27 mouse cellular contexts compared by ENCODE assay signal in genomic region chr2:160054411-160054810, GRCm38 (mm10).
"Had no signal": no experiment of that assay in that cellular context is flagged by ENCODE, and none has a peak within 500 bp of the region (broad histone marks: within the 10 kb centered on the region; RNA-seq: fewer than 3 reads in every experiment).

No protein-coding gene starts in this region.

- H3K27me3 ChIP-seq: embryonic facial prominence, embryonic 13.5 days; embryonic facial prominence, embryonic 15.5 days; forebrain, embryonic 13.5 days; forebrain, embryonic 15.5 days had no signal

- H3K4me2 ChIP-seq: embryonic facial prominence, embryonic 12.5 days; embryonic facial prominence, embryonic 13.5 days; embryonic facial prominence, embryonic 15.5 days; forebrain, embryonic 12.5 days; forebrain, embryonic 13.5 days; forebrain, embryonic 15.5 days had no signal

- H3K9ac ChIP-seq: embryonic facial prominence, embryonic 12.5 days; embryonic facial prominence, embryonic 13.5 days; embryonic facial prominence, embryonic 15.5 days; forebrain, embryonic 12.5 days; forebrain, embryonic 13.5 days; forebrain, embryonic 15.5 days; forebrain, postnatal 0 days had no signal

- H3K27ac ChIP-seq: embryonic facial prominence, embryonic 10.5 days; embryonic facial prominence, embryonic 12.5 days; embryonic facial prominence, embryonic 13.5 days; embryonic facial prominence, embryonic 15.5 days; forebrain, embryonic 10.5 days; forebrain, embryonic 12.5 days; forebrain, embryonic 13.5 days; forebrain, embryonic 15.5 days; gastrocnemius, adult 2 months; heart, adult 2 months had no signal

- H3K36me3 ChIP-seq: embryonic facial prominence, embryonic 10.5 days; embryonic facial prominence, embryonic 12.5 days; embryonic facial prominence, embryonic 13.5 days; embryonic facial prominence, embryonic 15.5 days; forebrain, embryonic 10.5 days; forebrain, embryonic 12.5 days; forebrain, embryonic 15.5 days had no signal

- H3K4me3 ChIP-seq: embryonic facial prominence, embryonic 10.5 days; embryonic facial prominence, embryonic 12.5 days; embryonic facial prominence, embryonic 13.5 days; embryonic facial prominence, embryonic 15.5 days; erythroblast, embryonic 14.5 days; forebrain, embryonic 10.5 days; forebrain, embryonic 12.5 days; forebrain, embryonic 13.5 days; forebrain, embryonic 15.5 days; gastrocnemius, adult 2 months; heart, adult 2 months had no signal

- DNase-seq: cerebellum, adult 2 months; cerebellum, adult 8-10 months; cerebellum, adult 9-10 months; cerebellum, adult 9-11 months; cerebellum, postnatal 10 days; cerebellum, postnatal 14 days; cerebellum, postnatal 25 days; cerebellum, postnatal 36 days; embryo, embryonic 11 days; forebrain, postnatal 0 days; gastrocnemius, adult 2 months; gastrocnemius, postnatal 10 days; gastrocnemius, postnatal 14 days; gastrocnemius, postnatal 25 days; gastrocnemius, postnatal 36 days; heart, adult 2 months had no signal

- ATAC-seq: forebrain, embryonic 13.5 days; forebrain, embryonic 14.5 days; forebrain, embryonic 15.5 days; forebrain, embryonic 16.5 days; forebrain, postnatal 0 days had no signal

- H3K4me1 ChIP-seq: embryonic facial prominence, embryonic 10.5 days; embryonic facial prominence, embryonic 12.5 days; embryonic facial prominence, embryonic 15.5 days; forebrain, embryonic 10.5 days; forebrain, embryonic 12.5 days; forebrain, embryonic 13.5 days; forebrain, embryonic 15.5 days had no signal

- H3K9me3 ChIP-seq: embryonic facial prominence, embryonic 10.5 days; embryonic facial prominence, embryonic 12.5 days; embryonic facial prominence, embryonic 13.5 days; embryonic facial prominence, embryonic 15.5 days; forebrain, embryonic 10.5 days; forebrain, embryonic 12.5 days; forebrain, embryonic 13.5 days; forebrain, embryonic 15.5 days had no signal
